Mouse (Mus musculus) layer of hippocampus, adult 8-10 months (tissue): ENCODE data around the gene Sdccag8. TPM values are rescaled to one million over a fixed set of nuclear protein-coding genes. Genes with fewer than 3 reads are reported as not detected.

Experiments
- DNase-seq, 2 experiments: peaks; one replicate each; pipeline ENCODE4 v3.0.0; 2022; ENCODE audit warnings: low spot score in 2 of 2
- microRNA-seq, 2 experiments: library from miRNA; unstranded; fragments of <30 nt; microRNA quantifications; one replicate each; pipeline ENCODE4 v1.2.0; 2022
- total RNA-seq, 4 experiments: library from RNA; stranded (reverse); gene quantifications; 2 replicates each; pipeline ENCODE4 v1.2.4; 2022

Sdccag8 gene
- total RNA-seq, 4 experiments from 2014 or later, result 16.3 to 24.0 (median 19.4) TPM

GRCm38 (mm10) chr1:177046963-177047362 is 232.5 kb downstream of the Sdccag8 start:
- no peak for DNase-seq

GRCm38 (mm10) chr1:177048773-177049172 is 234.3 kb downstream of the Sdccag8 start:
- no peak for DNase-seq

- DNase-seq, result peak; percentile 54 to 60
These were observed 237.0 kb downstream of the Sdccag8 start for GRCm38 (mm10) chr1:177051366-177051963.

- no peak for DNase-seq
These were observed 240.4 kb downstream of the Sdccag8 start for GRCm38 (mm10) chr1:177054891-177055290.

- DNase-seq, result no peak
These were observed 247.3 kb downstream of the Sdccag8 start for GRCm38 (mm10) chr1:177061761-177062160.

- no peak for DNase-seq
These were observed 251.3 kb downstream of the Sdccag8 start for GRCm38 (mm10) chr1:177065732-177066131.

- no peak for DNase-seq
These were observed 252.7 kb downstream of the Sdccag8 start for GRCm38 (mm10) chr1:177067123-177067646.

- no peak for DNase-seq
These were observed 254.7 kb downstream of the Sdccag8 start for GRCm38 (mm10) chr1:177069161-177069560.

Small RNA genes lying within 50 kb of the gene (microRNA-seq; reads per million reads assigned to microRNA genes)
- gene Gm25993 (0 reads per million in 2 experiments), gene Mir350 (159 to 231 reads per million in 2 experiments)

Other genes starting within 250 kb of the Sdccag8 start
- gene Cep170, start 593 bp upstream of the Sdccag8 start, total RNA-seq, result 100 to 1,000 TPM in 1 of 4 experiments, 10 to 100 TPM in 3; 86.4 to 110 (median 92.6) TPM